Comparison of ENCODE assay signal across 8 mouse cellular contexts in genomic region chr5:142386784-142387680, GRCm38 (mm10). TPM values are rescaled to one million over a fixed set of nuclear protein-coding genes. Genes with fewer than 3 reads are reported as not detected.
DNase-seq lines count a peak whose midpoint lies in the region; ATAC-seq lines count a peak whose summit lies in the region.

No protein-coding gene starts in this region.

- no peak overlapping the region for H3K4me3 ChIP-seq in kidney, embryonic 14.5 days (ENCODE audit: low read length)
- H3K4me3 ChIP-seq in forebrain, embryonic 11.5 days (ENCODE audit: low read depth, low read length) = no peak overlapping the region
- H3K4me3 ChIP-seq in intestine, embryonic 15.5 days (replicated peaks) = no peak overlapping the region
- H3K4me3 ChIP-seq in neural tube, embryonic 15.5 days (replicated peaks) = no peak overlapping the region

- H3K9me3 ChIP-seq in kidney, embryonic 14.5 days (ENCODE audit: control insufficient read depth, low read length) = no peaks in the 10 kb centered on the region
- no peaks in the 10 kb centered on the region for H3K9me3 ChIP-seq in forebrain, embryonic 11.5 days (ENCODE audit: control insufficient read depth, low read length)
- no peaks in the 10 kb centered on the region for H3K9me3 ChIP-seq in intestine, embryonic 15.5 days
- no peaks in the 10 kb centered on the region for H3K9me3 ChIP-seq in neural tube, embryonic 15.5 days (replicated peaks)

- H3K4me2 ChIP-seq in kidney, embryonic 14.5 days (replicated peaks; ENCODE audit: low read depth, low read length) = no peak overlapping the region
- H3K4me2 ChIP-seq in forebrain, embryonic 11.5 days (ENCODE audit: low read depth, low read length, severe bottlenecking) = 0 out of 2 replicates have a peak overlapping the region, but pooled peaks have one; percentile 3
- H3K4me2 ChIP-seq in intestine, embryonic 15.5 days (replicated peaks) = peak overlapping the region; percentile 28; the same call in 1 of the 2 replicates
- H3K4me2 ChIP-seq in neural tube, embryonic 15.5 days = peak overlapping the region; percentile 25

- H3K4me1 ChIP-seq in kidney, embryonic 14.5 days (ENCODE audit: control insufficient read depth, insufficient read depth, low read length) = peaks cover 6% of the 10 kb centered on the region; the same call in 1 of the 2 replicates
- peaks cover 39% of the 10 kb centered on the region for H3K4me1 ChIP-seq in forebrain, embryonic 11.5 days (replicated peaks; ENCODE audit: control insufficient read depth, insufficient read depth, low read length)
- H3K4me1 ChIP-seq in intestine, embryonic 15.5 days (replicated peaks) = peaks cover 20% of the 10 kb centered on the region
- peaks cover 33% of the 10 kb centered on the region for H3K4me1 ChIP-seq in neural tube, embryonic 15.5 days

- no peaks in the 10 kb centered on the region for H3K36me3 ChIP-seq in kidney, embryonic 14.5 days (ENCODE audit: control insufficient read depth, insufficient read depth, low read length)
- H3K36me3 ChIP-seq in forebrain, embryonic 11.5 days (ENCODE audit: control insufficient read depth, insufficient read depth, low read length) = no peaks in the 10 kb centered on the region
- no peaks in the 10 kb centered on the region for H3K36me3 ChIP-seq in intestine, embryonic 15.5 days
- H3K36me3 ChIP-seq in neural tube, embryonic 15.5 days = no peaks in the 10 kb centered on the region

- no peak for DNase-seq in kidney, adult 18-20 months
- DNase-seq in Muller cell, postnatal 12 days (ENCODE audit: inconsistent ontology term) = peak; percentile 49
- DNase-seq in forebrain, embryonic 11.5 days (ENCODE audit: low spot score) = peak; percentile 72
- no peak for DNase-seq in frontal cortex, postnatal 14 days (ENCODE audit: low spot score in 2 of 2)
- no peak for DNase-seq in kidney, adult 11 months

- ATAC-seq in kidney, embryonic 14.5 days (ENCODE audit: low FRiP score, low TSS enrichment) = peak; percentile 69; the same call in 1 of the 2 replicates
- peak; percentile 69 for ATAC-seq in forebrain, embryonic 11.5 days (replicated peaks; ENCODE audit: low FRiP score)
- ATAC-seq in intestine, embryonic 15.5 days = peak; percentile 53; the same call in 1 of the 2 replicates
- peak; percentile 69 for ATAC-seq in neural tube, embryonic 15.5 days (ENCODE audit: low FRiP score)

- no peak overlapping the region; the same call in 1 of the 2 replicates for H3K27ac ChIP-seq in kidney, embryonic 14.5 days (ENCODE audit: low read depth, low read length)
- H3K27ac ChIP-seq in forebrain, embryonic 11.5 days (ENCODE audit: low read depth, low read length) = peak overlapping the region; percentile 70
- peak overlapping the region; percentile 65 for H3K27ac ChIP-seq in intestine, embryonic 15.5 days
- peak overlapping the region; percentile 75 for H3K27ac ChIP-seq in neural tube, embryonic 15.5 days (replicated peaks)

- no peaks in the 10 kb centered on the region for H3K27me3 ChIP-seq in kidney, embryonic 14.5 days (ENCODE audit: control insufficient read depth, insufficient read depth, low read length)
- H3K27me3 ChIP-seq in forebrain, embryonic 11.5 days (ENCODE audit: control insufficient read depth, insufficient read depth, low read length) = no peaks in the 10 kb centered on the region
- no peaks in the 10 kb centered on the region for H3K27me3 ChIP-seq in intestine, embryonic 15.5 days (replicated peaks)
- no peaks in the 10 kb centered on the region for H3K27me3 ChIP-seq in neural tube, embryonic 15.5 days (replicated peaks)

- WGBS in kidney, embryonic 14.5 days = 51% methylated on average over 17 of the region's 17 CpGs
- 36% methylated on average over 17 of the region's 17 CpGs for WGBS in forebrain, embryonic 11.5 days
- WGBS in intestine, embryonic 15.5 days = 48% methylated on average over 17 of the region's 17 CpGs
- WGBS in neural tube, embryonic 15.5 days = 28% methylated on average over 17 of the region's 17 CpGs

- H3K9ac ChIP-seq in kidney, embryonic 14.5 days (ENCODE audit: low read depth, low read length) = no peak overlapping the region; the same call in 1 of the 2 replicates
- peak overlapping the region; percentile 31; the same call in 1 of the 2 replicates for H3K9ac ChIP-seq in forebrain, embryonic 11.5 days (ENCODE audit: low read length)
- no peak overlapping the region for H3K9ac ChIP-seq in intestine, embryonic 15.5 days
- no peak overlapping the region for H3K9ac ChIP-seq in neural tube, embryonic 15.5 days (replicated peaks)

RNA-seq across cellular contexts. Expression of gene Foxk1, which starts 14.3 kb away (rescaled TPM):
- 4.4 and 6.5 TPM in 2 replicates for polyA plus RNA-seq in kidney, embryonic 14.5 days (2014; fragmentation: Nextera tagmentation; extraction: Ambion mirVana)
- polyA plus RNA-seq in forebrain, embryonic 11.5 days (2014; fragmentation: Nextera tagmentation; extraction: Ambion mirVana) = 5.0 and 6.1 TPM in 2 replicates
- 4.3 and 5.3 TPM in 2 replicates for polyA plus RNA-seq in intestine, embryonic 15.5 days (2015; fragmentation: Nextera tagmentation; extraction: Ambion mirVana)
- polyA plus RNA-seq in neural tube, embryonic 15.5 days (2015; fragmentation: Nextera tagmentation; extraction: Ambion mirVana) = 4.8 and 6.0 TPM in 2 replicates

Comparison
In these comparisons a context has a peak if more than half of its experiments do, and no peak if none do; other contexts are left out.
1. DNase-seq: peak in Muller cell, postnatal 12 days (single experiment) and forebrain, embryonic 11.5 days (single experiment); none in kidney, adult 18-20 months (single experiment), frontal cortex, postnatal 14 days (0 of 2) and kidney, adult 11 months (single experiment).
2. Peak in every context shown above with its lines, with median percentiles within 50 percentile points of each other: ATAC-seq.